Mouse (Mus musculus) cerebellum, adult 11-12 months (tissue): ENCODE results near the gene Fam53a.

Experiments
- DNase-seq: peaks from one replicate; pipeline ENCODE4 v3.0.0; 2022

Gene Fam53a

DNA sequence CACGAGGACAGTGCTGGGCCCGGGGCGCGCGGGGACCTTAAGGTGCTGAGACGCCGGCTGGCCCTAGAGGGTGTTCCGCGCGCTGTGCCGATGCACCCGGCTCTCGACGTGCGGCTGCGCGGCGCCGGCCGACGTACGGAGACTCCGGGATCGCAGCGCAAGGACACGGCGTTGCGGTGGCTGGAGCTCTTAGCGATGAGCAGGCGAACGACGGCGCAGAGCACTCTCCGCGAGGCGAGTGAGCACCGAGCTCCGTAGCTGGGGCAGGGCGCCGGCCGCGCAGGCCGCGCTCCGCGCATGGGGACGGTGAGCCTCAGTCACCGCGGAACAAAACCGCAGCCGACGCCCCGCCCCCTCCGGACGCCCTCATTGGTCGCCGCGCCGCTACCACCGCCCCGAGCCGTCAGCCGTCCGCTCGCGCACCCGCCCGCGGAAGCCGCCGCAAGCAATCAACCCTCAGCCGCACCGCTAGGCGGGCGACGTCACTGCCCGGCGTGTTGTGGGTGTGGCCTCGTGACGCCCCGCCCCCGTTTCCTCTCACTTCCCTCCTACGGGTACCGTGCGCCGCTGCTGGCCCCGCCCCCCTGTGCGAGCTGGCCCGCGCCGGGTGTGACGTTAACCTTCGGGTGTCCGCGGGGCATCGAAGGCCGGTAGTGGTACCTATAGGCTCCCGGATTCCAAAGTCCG lies at the start of gene Fam53a, which contains the start of gene Gm9903:
Fam53a (minus strand) TSS at position 335 of the 687 bp plus-strand sequence.
Gm9903 (plus strand) TSS at position 625 of the 687 bp plus-strand sequence.
- peak; percentile 100 for DNase-seq

DNA sequence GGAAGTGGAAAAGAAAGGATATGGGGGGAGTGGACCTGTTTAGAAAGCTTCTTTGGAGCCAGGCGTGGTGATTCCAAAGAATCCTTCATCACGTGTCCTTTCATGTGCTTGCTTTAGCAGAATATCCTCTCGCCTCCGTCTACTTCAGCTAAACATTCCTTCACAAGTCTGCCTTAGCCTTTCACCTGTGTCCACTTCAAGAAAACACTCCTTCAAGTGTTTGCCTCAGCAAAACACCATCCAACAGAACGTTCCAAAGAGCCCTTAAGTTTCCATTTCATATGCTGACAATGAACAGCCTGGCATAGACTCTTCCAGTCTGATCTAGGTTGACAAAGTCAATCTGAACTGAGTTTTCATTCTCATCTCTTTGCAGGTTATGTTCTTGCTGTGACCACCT lies 48.8 kb upstream of the Fam53a start:
- no peak for DNase-seq

DNA sequence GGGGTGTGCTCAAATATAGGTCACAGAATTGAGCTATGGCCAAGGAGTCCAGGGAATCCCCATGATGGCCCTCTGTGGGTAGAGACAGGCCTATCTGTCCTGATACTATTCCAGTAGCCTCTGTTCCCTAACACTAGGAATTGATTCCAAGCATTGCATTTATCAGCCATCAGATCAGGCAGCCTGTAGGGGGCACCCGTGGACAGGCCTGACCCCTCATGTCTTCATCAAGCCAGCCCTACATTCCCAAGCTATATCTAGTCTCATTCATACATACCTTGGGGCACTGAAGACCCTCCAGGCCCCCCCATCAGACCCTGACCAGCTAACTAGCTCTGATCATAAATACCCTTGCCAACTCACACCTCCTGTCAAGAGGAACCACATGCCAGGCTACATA lies 46.5 kb upstream of the Fam53a start:
- no peak for DNase-seq

DNA sequence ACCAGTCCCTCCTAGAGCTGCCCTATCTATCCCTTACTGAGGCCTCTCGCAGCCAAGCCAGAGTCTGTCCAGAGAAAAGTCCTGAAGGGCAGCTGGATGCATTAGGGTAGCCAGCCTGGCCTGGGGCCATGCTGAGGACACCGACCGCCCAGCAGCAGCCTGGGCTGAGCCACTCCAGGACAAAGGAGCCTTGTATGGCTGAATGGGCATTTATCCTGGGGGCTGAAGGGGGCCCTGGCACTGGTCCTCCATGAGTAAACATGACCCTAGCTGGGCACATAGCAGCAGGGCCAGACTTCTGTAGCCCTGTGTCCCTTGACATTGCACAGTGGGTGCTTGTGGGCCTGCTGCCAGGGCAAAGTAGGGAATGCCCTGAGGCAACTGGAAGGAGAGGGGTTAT lies 45.0 kb upstream of the Fam53a start:
- peak; percentile 52 for DNase-seq

DNA sequence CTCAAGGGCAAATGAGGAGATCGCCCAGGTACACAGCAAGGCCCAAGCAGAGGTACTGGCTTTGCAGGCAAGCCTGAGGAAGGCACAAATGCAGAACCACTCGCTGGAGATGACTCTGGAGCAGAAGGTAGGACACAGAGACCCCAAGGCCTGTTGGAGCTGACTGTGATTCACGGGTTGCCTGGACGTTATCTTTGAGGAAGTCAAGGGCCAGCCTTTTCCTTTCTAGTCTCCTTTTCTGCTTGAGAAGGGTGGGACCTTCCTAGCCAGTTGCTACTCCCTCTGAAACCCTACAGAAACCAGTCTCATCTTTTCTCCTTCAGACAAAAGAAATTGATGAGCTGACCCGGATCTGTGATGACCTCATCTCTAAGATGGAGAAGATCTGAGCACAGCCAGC lies 42.2 kb upstream of the Fam53a start:
- DNase-seq: no peak

DNA sequence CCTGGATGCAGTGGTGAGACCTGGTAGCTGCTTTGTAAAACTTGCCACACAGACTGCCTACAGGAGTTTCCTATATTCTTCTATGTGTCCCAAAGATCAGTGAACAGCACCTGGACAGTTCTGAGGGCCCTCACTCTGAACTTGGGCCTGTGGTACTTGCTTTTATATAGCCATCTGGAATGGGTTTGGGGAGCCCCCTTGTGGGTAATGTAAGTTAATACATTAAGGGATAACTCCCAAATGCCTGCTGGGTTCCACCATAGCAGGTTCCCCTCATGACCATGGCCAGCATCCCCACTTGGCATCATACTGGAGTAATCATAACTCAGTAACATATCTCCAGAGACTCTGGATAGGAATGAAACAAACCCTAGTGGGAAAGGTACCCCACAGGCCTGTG lies 38.8 kb upstream of the Fam53a start:
- no peak for DNase-seq

DNA sequence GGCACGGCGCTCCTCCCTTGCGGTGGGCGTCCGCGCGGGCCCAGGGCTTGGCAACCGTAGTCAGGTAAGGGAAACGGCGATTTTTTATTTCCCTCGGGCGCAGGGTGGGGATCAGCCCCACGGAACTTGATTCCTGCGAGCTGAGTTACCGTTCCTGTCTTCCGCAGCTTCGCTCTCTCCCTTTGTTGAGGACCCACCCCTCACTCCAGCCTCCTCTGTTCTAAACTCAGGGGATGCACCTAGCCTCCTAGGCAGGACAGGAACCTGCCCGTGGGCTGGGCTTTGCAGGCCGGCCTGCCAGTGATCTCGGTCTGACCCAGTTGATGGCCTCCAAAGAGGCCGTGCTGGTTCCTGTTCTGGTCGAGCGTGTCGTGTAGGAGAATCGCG lies 29.2 kb upstream of the Fam53a start:
- no peak for DNase-seq

DNA sequence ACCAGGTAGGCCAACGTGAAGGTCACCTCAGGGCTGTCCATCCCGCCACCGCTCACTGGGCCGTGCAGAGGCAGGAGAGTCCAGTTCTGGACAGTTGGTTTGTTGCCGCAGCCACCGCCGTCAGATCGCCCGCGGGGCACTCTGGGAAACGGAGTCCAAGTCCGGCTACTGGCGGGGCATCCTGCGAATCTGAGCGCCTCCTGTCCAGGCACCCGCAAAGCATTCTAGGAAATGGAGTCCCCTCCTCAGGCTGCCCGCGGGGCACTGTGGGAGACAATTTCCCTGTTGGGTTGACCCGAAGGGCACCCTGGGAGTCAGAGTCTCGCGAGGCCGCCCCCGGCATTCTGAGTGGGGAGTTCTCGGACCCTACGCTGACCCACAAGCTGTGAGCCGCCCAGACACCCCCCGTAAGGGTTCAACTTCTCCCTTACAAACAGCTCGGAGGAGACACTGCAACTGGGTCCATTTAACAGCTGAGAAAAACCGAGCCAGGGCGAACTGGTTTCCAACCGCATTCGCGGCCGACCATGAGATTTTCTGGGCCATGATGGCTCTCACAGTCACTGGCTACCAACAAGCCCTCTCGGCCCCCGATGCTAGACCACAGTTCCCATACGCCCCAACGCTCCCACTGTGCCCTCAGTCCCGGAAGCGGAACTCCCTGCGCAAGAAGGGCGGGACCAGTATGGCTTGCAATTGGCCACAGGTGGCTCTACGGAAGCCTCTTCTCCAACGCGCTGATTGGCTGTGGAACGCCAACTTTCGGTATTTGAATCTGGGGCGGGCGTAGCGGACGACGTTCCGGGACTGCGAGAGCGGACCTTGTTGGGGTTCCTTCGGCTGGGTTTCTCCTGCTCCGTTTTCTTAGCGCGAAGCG lies 28.6 kb upstream of the Fam53a start, which contains the start of the genes Tacc3 and Tmem129:
Tacc3 (plus strand) TSS at position 342 of the 877 bp plus-strand sequence.
Tmem129 (minus strand) TSS at position 630 of the 877 bp plus-strand sequence.
- DNase-seq: peak; percentile 99

DNA sequence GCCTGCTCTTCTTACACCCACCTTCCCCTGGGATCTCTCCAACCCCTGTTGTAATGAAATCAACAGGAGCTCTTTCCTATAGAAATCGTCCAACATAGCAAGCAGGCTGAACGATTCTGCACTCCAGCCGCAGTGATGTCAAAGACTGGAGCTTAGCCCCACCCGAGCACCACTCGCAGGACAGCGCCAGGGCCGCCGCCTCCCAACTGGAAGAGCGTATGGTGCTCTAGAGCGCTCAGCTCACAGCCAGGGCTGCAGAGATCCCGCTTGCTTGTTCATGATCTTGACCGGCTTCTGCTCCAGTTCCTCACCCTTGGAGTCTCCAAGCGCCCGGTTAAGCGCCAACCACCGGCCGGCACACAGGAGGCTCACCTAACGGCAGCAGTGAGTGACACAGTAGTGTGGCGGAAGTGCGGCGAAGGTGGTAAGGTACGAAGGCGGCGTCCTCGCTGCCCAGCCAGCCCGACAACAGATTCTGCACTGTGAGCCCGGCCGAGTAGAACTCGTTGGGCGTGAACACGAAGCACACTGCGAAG lies 27.9 kb upstream of the Fam53a start:
- no peak for DNase-seq

DNA sequence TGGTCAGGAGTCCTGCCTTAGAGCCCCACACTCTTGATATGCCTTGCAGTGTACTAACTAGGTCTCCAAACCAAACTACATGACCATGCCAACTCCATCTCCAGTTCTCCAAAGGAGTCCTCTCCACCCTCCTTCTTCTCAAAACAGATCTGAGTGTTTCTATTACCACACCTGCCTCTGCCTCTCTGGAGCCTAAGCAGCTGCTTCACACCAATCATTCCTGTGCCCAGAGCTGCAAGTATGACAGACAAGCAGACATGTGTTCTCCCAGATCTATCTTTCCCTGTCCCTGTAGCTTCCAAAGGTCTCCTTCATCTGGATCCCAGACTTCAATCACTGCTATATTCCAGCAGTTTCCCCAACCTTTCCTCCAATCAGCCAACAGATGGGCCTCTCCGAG lies 27.3 kb upstream of the Fam53a start:
- DNase-seq: peak; percentile 32

DNA sequence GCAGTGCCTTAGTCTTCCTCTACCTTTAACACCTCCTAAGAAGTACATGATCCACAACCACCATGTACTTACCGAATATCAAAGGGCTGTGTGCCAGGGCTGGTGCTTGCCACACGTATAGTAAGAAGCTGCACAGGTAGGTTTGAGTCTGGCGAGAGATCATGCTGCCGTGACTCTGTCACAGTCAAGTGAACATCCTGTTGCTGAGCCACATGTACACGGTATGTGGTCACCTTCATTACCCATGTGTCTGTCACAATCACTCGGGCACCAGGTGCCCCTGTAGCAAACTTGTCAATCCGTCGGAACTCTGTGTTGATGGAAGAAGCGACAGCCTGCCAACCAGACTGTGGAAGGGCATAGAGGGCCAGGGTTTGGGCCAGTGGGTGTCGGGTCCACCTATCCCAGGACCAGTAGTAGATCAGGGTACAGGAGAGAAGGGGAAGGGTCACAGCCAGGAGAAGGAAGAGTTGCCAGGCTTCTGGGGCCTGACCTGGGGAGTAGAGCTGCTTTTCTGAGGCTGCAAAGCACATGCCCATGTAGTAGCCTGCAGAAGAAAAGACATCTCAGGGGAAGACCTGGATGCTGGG lies 25.9 kb upstream of the Fam53a start:
- peak; percentile 57 for DNase-seq

DNA sequence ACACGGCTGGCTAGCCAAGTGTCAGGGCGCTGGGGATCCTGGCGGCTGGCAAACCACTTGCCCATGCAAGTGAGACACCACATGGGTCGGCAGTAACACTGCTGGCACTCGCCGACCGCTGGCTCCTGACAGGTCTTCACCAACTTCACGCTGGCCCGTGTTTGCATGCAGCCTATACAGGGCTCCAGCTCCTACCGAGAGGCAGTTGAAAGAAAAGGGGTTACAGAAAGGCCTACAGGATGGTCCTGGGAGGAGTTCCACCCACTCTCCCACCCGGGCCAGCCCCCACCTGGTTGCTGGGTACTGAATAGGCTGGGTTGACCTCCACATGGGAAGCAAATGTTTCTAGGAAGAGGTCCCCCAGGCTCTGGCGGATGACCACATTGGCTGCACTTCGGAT lies 25.0 kb upstream of the Fam53a start:
- peak; percentile 62 for DNase-seq

DNA sequence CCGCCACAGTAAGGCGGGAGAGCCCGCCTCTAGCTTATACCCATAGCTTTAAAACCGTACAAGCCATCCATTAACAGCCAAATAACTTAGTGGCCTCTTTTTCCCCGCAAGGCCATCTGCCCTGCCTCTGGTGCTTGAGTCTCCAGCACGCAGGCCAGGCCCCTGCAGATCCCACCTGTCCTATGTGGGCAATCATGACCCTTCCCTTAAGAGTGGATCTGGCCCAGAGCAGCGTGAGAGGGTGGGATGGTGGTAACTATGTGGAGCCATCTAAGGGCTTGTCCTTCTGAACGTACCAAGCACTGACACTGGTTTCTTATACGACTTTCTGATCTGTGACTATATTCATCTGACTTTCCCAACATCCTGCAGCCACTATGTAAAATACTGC lies 23.3 kb upstream of the Fam53a start:
- DNase-seq: no peak

DNA sequence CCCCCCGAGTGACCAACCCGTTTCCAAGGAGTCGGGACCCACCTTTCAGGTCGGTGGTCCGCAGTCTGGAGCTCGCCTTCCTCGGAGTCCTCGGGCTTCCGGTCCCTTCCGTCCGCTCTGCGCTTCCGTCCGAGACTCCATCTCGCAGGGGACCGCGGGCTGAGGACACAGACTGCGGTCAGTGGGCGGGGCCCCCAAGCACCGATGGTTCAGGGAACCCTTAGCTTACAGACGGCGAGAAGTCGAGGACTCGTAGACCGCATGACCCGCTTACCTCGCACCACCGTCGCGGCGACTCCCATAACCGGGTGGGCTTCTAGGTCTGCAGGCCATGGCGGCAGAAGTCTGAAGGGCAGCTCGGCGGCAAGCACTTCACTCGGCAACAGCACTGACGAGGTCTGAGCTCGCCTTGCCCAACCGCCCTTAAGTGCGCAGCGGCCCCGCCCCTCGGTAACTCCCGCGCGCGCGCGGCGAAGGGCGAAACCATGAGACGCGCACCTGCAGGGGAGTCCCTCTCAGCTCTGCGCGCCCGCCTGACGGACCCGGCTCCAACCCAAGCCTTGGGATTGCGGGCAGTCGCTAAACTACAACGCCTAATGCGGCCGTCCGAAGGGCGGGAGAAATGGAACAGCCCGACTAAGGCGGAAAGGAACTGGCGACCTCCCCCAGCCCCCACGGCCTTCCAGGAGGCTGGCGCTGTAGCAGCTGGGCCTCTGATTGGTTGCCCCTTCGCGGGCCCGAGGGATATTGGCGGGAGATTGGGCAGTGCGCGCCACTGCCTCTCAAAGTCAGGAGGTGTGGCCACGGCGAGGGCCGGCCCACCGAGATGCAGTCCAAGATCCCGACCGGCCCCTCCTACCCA lies 22.7 kb upstream of the Fam53a start, which contains the start of gene Slbp:
Slbp (minus strand) TSS at position 654 of the 862 bp plus-strand sequence.
- DNase-seq: peak; percentile 97

DNA sequence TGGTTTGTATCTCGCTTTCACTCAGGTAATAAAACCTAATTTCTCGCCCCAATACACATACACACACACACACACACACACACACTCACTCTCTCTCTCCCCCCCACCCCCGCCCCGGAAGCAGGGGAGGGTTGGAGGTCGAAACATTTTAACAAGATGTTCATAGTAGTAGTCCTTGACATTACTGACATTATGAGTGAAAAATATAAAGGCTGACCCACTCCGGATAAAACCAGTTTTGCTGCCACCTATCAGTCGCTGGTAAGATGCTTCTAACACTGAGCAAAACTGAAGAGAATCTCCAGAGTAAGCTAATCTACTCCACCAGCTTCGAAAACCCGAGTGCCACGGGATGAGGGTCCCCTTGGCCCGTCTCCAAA lies 22.1 kb upstream of the Fam53a start:
- no peak for DNase-seq

DNA sequence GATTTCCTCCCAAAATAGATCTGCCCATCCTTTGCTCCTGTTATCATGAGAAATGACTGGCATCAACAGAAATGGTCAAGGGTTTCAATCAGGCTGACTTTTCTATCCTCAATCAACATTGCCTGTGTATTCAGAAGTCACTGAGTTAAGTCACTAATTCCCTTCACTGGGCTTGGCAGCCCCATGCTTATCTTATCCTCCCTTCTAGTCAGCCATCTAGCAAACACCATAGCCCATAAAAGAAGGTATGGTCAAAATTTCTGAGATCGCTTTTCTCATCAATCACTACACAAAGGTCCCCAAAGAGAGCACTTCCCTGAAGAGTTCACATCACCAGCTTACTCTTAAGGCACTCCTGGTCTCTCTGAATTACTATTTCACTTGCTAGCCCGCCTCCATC lies 21.6 kb upstream of the Fam53a start:
- no peak for DNase-seq

DNA sequence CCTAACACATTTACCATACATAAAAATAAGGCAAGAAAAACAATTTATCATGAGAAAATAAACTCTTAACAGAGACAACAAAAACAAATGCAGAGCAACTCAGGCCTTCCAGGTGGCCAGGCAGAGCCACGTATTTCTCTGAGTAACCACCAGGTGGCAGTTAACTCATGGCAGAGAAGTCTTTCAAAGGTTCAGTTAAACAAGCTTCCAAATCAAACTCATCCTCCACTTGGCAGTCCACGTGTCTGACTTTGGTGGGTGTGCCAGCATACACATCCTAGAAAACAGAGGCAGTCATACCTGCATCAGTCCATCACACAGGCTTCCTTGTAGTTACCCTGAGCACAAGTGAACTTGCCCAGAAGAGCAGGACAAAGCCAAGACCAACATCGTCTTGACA lies 11.2 kb upstream of the Fam53a start:
- no peak for DNase-seq

DNA sequence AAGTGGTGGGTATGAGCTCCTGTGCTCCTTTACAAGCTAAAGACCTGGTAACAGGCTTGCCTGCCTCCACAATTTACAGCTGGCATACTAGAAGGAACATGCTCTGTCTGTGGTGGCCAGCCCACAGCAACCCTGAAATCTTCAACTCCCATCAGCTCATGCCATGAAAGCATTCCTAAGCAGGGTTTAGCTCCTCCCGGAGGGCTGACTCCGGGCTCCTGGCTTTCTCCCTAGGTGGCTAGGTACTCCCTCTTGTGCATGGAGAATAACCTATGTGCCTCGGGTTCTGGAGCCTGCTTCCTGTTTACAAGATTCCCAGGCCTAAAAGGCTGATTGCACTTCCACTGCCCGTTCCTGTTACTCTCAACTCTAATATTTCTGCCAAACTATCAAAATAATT lies 9.4 kb upstream of the Fam53a start:
- DNase-seq: no peak

DNA sequence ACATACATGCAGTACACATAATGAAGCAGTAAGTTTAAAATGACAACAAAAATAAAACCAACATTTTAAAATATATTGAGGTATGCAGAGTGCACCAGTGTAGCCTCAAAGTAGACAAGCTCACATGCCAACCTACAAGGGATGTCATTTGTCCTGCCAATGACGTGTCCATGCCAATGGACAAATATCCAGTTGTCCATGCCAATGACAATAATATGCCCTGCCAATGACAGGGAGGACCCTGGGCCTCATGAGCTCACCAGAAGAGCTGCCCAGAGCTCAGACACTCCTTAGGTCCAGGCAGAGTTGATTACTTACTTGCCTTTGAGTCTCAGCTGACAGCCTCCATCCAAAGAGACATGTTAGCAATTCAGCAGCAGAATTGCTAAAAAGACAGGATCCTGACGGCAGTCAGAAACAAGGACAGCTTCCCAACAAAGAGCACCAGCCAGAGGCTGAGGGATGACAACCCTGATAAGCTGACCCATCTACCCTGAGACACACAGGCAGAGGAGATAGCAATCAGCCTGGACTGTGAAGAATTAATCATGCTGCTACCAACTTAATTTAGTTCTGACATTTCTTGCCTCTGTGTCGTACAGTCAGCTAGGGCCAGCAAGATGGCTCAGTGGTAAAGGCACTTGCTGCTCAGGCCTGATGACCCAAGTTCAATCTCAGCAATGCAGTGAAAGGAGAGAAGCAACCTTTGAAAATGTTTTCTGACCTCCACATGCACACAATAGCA lies 8.3 kb upstream of the Fam53a start:
- no peak for DNase-seq

DNA sequence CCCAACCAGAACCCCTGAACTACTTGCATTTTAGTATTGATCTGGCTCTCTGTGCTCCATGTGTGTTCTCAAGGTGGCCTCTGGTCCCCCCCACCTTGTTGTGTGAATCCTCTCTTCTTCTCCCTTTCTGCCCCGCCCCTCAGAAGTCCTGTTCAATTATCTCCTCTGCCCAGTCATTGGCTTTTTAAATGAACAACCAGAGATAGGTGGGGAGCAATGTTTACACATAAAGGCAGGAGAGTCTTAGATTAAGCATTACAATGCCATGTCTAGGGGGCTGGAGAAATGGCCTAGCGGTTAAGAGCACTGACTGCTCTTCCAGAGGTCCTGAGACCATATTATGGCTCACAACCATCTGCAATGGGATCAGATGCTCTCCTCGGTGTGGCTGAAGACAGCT lies 5.9 kb upstream of the Fam53a start:
- no peak for DNase-seq

DNA sequence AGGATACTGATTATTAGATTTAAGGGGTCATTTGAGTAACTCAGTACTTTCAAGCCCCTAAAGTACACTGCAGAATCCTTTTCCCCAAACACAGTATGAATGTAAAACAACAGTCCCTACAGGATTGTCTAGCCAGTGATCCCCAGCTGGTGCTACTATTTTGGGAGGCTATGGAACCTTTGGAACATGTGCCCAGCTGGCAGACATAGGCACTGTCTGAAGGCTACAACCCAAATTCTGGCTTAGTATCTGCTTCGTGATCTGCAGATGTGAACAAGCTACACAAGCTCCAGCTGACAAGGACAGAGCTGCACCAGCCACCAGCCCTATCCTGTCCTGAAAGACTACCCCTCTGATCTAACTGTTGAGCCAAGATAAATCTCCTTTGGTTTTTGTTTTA lies 3.1 kb upstream of the Fam53a start:
- no peak for DNase-seq

DNA sequence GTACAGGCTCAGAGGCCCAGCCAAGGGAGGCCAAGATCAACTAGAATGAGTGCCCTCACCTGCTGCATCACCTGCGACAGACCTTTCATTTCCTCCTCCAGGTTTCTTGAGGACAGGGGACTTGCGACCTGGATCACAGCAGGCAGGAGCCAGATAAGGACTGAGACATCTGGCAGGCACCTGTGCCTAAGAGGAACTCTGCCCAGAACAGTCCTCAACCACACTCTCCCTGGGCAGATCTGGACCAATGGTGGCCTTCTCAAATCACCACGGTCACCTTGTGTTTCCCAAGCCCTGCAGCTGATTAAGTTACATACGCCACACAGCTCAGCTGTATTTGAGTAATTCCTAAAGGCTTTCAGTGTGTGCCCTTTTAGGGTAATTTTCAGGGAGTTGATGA lies 1.2 kb upstream of the Fam53a start:
- peak; percentile 45 for DNase-seq
